Mouse (Mus musculus): ENCODE results near the gene Pfdn2. TPM values are rescaled to one million over a fixed set of nuclear protein-coding genes. Genes with fewer than 3 reads are reported as not detected.

Pfdn2 gene
- total and polyA plus RNA-seq, 3 experiments = 36.2 to 329 TPM; not detected in 1

GRCm38 (mm10) chr1:171388376-171389102 is 43.1 kb downstream of the Pfdn2 start, which contains the start of gene Arhgap30 (continued):
- TF ChIP-seq MAZ (IDR thresholded peaks at IDR 0.05; ENCODE audit: low read depth, low read length) (no peak), MAFK (IDR thresholded peaks at IDR 0.05; ENCODE audit: borderline replicate concordance, low read depth, low read length) (no peak), MYC (IDR thresholded peaks at IDR 0.05; ENCODE audit: low read depth, low read length) (0 out of 2 replicates have a peak, but pooled peaks have one; percentile 64)

GRCm38 (mm10) chr1:171390101-171390500 is 44.6 kb downstream of the Pfdn2 start:
- no peaks in the 10 kb centered on the region for H3K9me3 ChIP-seq (replicated peaks; ENCODE audit: insufficient read depth, low read length)
- H3K9ac ChIP-seq (ENCODE audit: control insufficient read depth, low read depth, low read length, poor library complexity, severe bottlenecking) = peak overlapping the region; percentile 78
- TF ChIP-seq RCOR1 (IDR thresholded peaks at IDR 0.05; ENCODE audit: low read depth, low read length) (peak; percentile 59; the same call in 1 of the 2 replicates), SIN3A (IDR thresholded peaks at IDR 0.05; ENCODE audit: low read length) (peak; percentile 76; the same call in 1 of the 2 replicates), MAX (IDR thresholded peaks at IDR 0.05; ENCODE audit: low read length) (0 out of 2 replicates have a peak, but pooled peaks have one; percentile 42), TBP (IDR thresholded peaks at IDR 0.05; ENCODE audit: low read depth, low read length) (0 out of 2 replicates have a peak, but pooled peaks have one; percentile 31), HCFC1 (IDR thresholded peaks at IDR 0.05; ENCODE audit: low read depth, low read length) (peak; percentile 78), NELFE (IDR thresholded peaks at IDR 0.05; ENCODE audit: low read depth, low read length) (peak; percentile 50; the same call in 1 of the 2 replicates), USF2 (IDR thresholded peaks at IDR 0.05; ENCODE audit: borderline replicate concordance in 1 of 2, insufficient read depth in 1 of 2, low read depth in 1 of 2, low read length in 2 of 2) (no peak), ELF1 (IDR thresholded peaks at IDR 0.05; ENCODE audit: low read depth, low read length) (peak; percentile 70), TAL1 (IDR thresholded peaks at IDR 0.05; ENCODE audit: low read length) (no peak), ETS1 (IDR thresholded peaks at IDR 0.05; ENCODE audit: low read depth, low read length) (peak; percentile 54; the same call in 1 of the 2 replicates), MAZ (IDR thresholded peaks at IDR 0.05; ENCODE audit: low read depth, low read length) (peak; percentile 98), SMC3 (IDR thresholded peaks at IDR 0.05; ENCODE audit: low read depth, low read length) (no peak), ZMIZ1 (IDR thresholded peaks at IDR 0.05; ENCODE audit: low read depth, low read length) (0 out of 2 replicates have a peak, but pooled peaks have one; percentile 31), MYC (IDR thresholded peaks at IDR 0.05; ENCODE audit: low read depth, low read length) (0 out of 2 replicates have a peak, but pooled peaks have one; percentile 46), GATA1 (IDR thresholded peaks at IDR 0.05; ENCODE audit: low read depth, low read length) (no peak), KAT2A (conservative IDR thresholded peaks at IDR 0.05; ENCODE audit: low read depth, low read length) (0 out of 2 replicates have a peak, but pooled peaks have one; percentile 32), NRF1 (IDR thresholded peaks at IDR 0.05; ENCODE audit: insufficient read depth, low read depth, low read length, poor library complexity, severe bottlenecking) (no peak), TCF12 (IDR thresholded peaks at IDR 0.05; ENCODE audit: low read depth, low read length) (0 out of 2 replicates have a peak, but pooled peaks have one; percentile 32), BHLHE40 (IDR thresholded peaks at IDR 0.05; ENCODE audit: borderline replicate concordance, low read depth, low read length) (no peak), POLR2AphosphoS5 (IDR thresholded peaks at IDR 0.05; ENCODE audit: borderline replicate concordance, low read depth, low read length) (no peak), POLR2A (IDR thresholded peaks at IDR 0.05; ENCODE audit: control insufficient read depth in 1 of 2, insufficient read depth in 1 of 2, low read depth in 1 of 2, low read length in 2 of 2, poor library complexity in 1 of 2) (peak; percentile 19 to 63; a peak in 2 of 4 replicates), RAD21 (IDR thresholded peaks at IDR 0.05; ENCODE audit: low read depth, low read length) (no peak), MXI1 (IDR thresholded peaks at IDR 0.05; ENCODE audit: low read depth, low read length) (peak; percentile 59; the same call in 1 of the 2 replicates), EP300 (IDR thresholded peaks at IDR 0.05; ENCODE audit: low read depth in 1 of 2, low read length in 2 of 2) (peak in 1 of 2 experiments; percentile 27; a peak in 1 of 4 replicates)
- DNase-seq (ENCODE audit: low read depth, low spot score) = peak; percentile 95
- H3K4me3 ChIP-seq (ENCODE audit: control insufficient read depth in 1 of 2, insufficient read depth in 1 of 2, low read depth in 2 of 2, low read length in 2 of 2) = peak overlapping the region; percentile 62 to 94
- H3K79me2 ChIP-seq (ENCODE audit: control insufficient read depth, insufficient read depth, low read length, poor library complexity) = peaks cover 19% of the 10 kb centered on the region
- H3K27me3 ChIP-seq (ENCODE audit: control insufficient read depth in 1 of 2, insufficient read depth in 2 of 2, low read length in 2 of 2) = no peaks in the 10 kb centered on the region
- peaks cover 0 to 7% of the 10 kb centered on the region in 2 experiments; a peak in 2 of 4 replicates for H3K36me3 ChIP-seq (ENCODE audit: control insufficient read depth in 1 of 2, insufficient read depth in 2 of 2, low read length in 2 of 2)
- peaks cover 0 to 12% of the 10 kb centered on the region in 2 experiments for H3K4me1 ChIP-seq (ENCODE audit: control insufficient read depth in 1 of 2, insufficient read depth in 2 of 2, low read length in 2 of 2)
- H3K27ac ChIP-seq (ENCODE audit: control insufficient read depth, low read depth, low read length) = peak overlapping the region; percentile 51
